Mouse (Mus musculus) testis, adult 2 months (tissue): Measurements from ENCODE around the gene Gbx1. TPM values are rescaled to one million over a fixed set of nuclear protein-coding genes. Genes with fewer than 3 reads are reported as not detected.

Source experiments
- H3K27ac ChIP-seq: fragments of 200-500 bp; 2 replicates; pipeline ENCODE4 v1.5.1; 2012; ENCODE audit warnings: low read depth, low read length; ENCODE audit not compliant: control insufficient read depth, insufficient read depth
- H3K27me3 ChIP-seq: fragments of 200-500 bp; 2 replicates; pipeline ENCODE4 v1.6.1; 2012; ENCODE audit warnings: mild to moderate bottlenecking, low read length, moderate library complexity; ENCODE audit not compliant: control insufficient read depth, insufficient read depth
- H3K36me3 ChIP-seq: fragments of 200-500 bp; 2 replicates; pipeline ENCODE4 v1.6.1; 2012; ENCODE audit warnings: mild to moderate bottlenecking, low read length; ENCODE audit not compliant: control insufficient read depth, insufficient read depth
- H3K4me1 ChIP-seq: fragments of 200-500 bp; 2 replicates; pipeline ENCODE4 v1.6.1; 2012; ENCODE audit warnings: low read length; ENCODE audit not compliant: control insufficient read depth, insufficient read depth
- H3K4me3 ChIP-seq: fragments of 200-500 bp; 2 replicates; pipeline ENCODE4 v1.5.1; 2012; ENCODE audit warnings: low read depth, mild to moderate bottlenecking, low read length, moderate library complexity, mixed read lengths; ENCODE audit not compliant: control insufficient read depth
- CTCF ChIP-seq: fragments of 200-500 bp; IDR thresholded peaks from 2 replicates; pipeline ENCODE4 v1.5.1; 2012; ENCODE audit warnings: low read depth, mild to moderate bottlenecking, inconsistent platforms, low read length, moderate library complexity; ENCODE audit not compliant: control insufficient read depth, insufficient read depth, insufficient replicate concordance
- POLR2A ChIP-seq: fragments of 200-500 bp; IDR thresholded peaks from 2 replicates; pipeline ENCODE4 v1.6.1; 2012; ENCODE audit warnings: low read depth, mild to moderate bottlenecking, inconsistent platforms, low read length, moderate library complexity; ENCODE audit not compliant: control insufficient read depth
- polyA plus RNA-seq: library from polyadenylated mRNA; depleted of rRNA; stranded (reverse); fragments of >200 nt; gene quantifications from 2 replicates; pipeline ENCODE4 v1.2.3, GENCODE M21; 2012

The Gbx1 gene
- polyA plus RNA-seq, 1 experiment, result 0.11 TPM

GRCm38 (mm10) chr5:24486097-24486496 is 40.9 kb downstream of the Gbx1 start:
- no peaks in the 10 kb centered on the region for H3K36me3 ChIP-seq
- H3K27me3 ChIP-seq, result no peaks in the 10 kb centered on the region
- no peak overlapping the region for H3K4me3 ChIP-seq
- TF ChIP-seq CTCF (peak; percentile 88), POLR2A (no peak)
- no peaks in the 10 kb centered on the region for H3K4me1 ChIP-seq
- no peak overlapping the region for H3K27ac ChIP-seq

- TF ChIP-seq POLR2A (no peak), CTCF (no peak)
- H3K4me1 ChIP-seq, result no peaks in the 10 kb centered on the region
- no peak overlapping the region for H3K4me3 ChIP-seq
- no peaks in the 10 kb centered on the region for H3K27me3 ChIP-seq
- no peak overlapping the region for H3K27ac ChIP-seq
- H3K36me3 ChIP-seq, result no peaks in the 10 kb centered on the region
Observed at GRCm38 (mm10) chr5:24484963-24485362, 42.0 kb downstream of the Gbx1 start.

- no peak overlapping the region for H3K4me3 ChIP-seq
- H3K36me3 ChIP-seq, result no peaks in the 10 kb centered on the region
- TF ChIP-seq POLR2A, result no peak
- TF ChIP-seq CTCF, result peak; percentile 64; the same call in 1 of the 2 replicates
- H3K27ac ChIP-seq, result no peak overlapping the region
- no peaks in the 10 kb centered on the region for H3K4me1 ChIP-seq
- H3K27me3 ChIP-seq, result no peaks in the 10 kb centered on the region
Observed at GRCm38 (mm10) chr5:24483326-24483725, 43.7 kb downstream of the Gbx1 start.

- no peaks in the 10 kb centered on the region for H3K4me1 ChIP-seq
- H3K4me3 ChIP-seq, result no peak overlapping the region
- no peaks in the 10 kb centered on the region for H3K36me3 ChIP-seq
- H3K27me3 ChIP-seq, result no peaks in the 10 kb centered on the region
- TF ChIP-seq POLR2A, result no peak
- TF ChIP-seq CTCF, result no peak
- no peak overlapping the region for H3K27ac ChIP-seq
Observed at GRCm38 (mm10) chr5:24482247-24483079, 44.5 kb downstream of the Gbx1 start.

- Histone ChIP-seq H3K4me3 (no peak overlapping the region), H3K36me3 (no peaks in the 10 kb centered on the region), H3K4me1 (no peaks in the 10 kb centered on the region), H3K27me3 (no peaks in the 10 kb centered on the region), H3K27ac (no peak overlapping the region)
- peak; percentile 42; the same call in 1 of the 2 replicates for TF ChIP-seq CTCF
- no peak for TF ChIP-seq POLR2A
Observed at GRCm38 (mm10) chr5:24481647-24482046, 45.4 kb downstream of the Gbx1 start.

GRCm38 (mm10) chr5:24477909-24478308 is 49.1 kb downstream of the Gbx1 start:
- Histone ChIP-seq H3K4me3 (no peak overlapping the region), H3K36me3 (no peaks in the 10 kb centered on the region), H3K4me1 (peaks cover 14% of the 10 kb centered on the region)

GRCm38 (mm10) chr5:24475476-24476241 is 51.3 kb downstream of the Gbx1 start:
- no peak for TF ChIP-seq CTCF
- TF ChIP-seq POLR2A, result peak; percentile 30; the same call in 1 of the 2 replicates
- Histone ChIP-seq H3K4me1 (peaks cover 14% of the 10 kb centered on the region), H3K4me3 (no peak overlapping the region), H3K27me3 (no peaks in the 10 kb centered on the region), H3K36me3 (no peaks in the 10 kb centered on the region), H3K27ac (peak overlapping the region; percentile 8; the same call in 1 of the 2 replicates)

More at GRCm38 (mm10) chr5:24477909-24478308, 49.1 kb downstream of the Gbx1 start:
- no peak for TF ChIP-seq CTCF
- no peaks in the 10 kb centered on the region for H3K27me3 ChIP-seq
- H3K27ac ChIP-seq, result no peak overlapping the region
